Mouse (Mus musculus) forebrain, embryonic 10.5 days (tissue): ENCODE results near the gene Olfr599. TPM values are rescaled to one million over a fixed set of nuclear protein-coding genes. Genes with fewer than 3 reads are reported as not detected.
"Not testable (repeated sequence)": the region's sequence is repeated elsewhere in the genome, so short reads cannot be mapped to it uniquely, and the experiment has no call there.

Experiments
- DNase-seq: peaks from one replicate; pipeline ENCODE4 v3.0.0-alpha.2; 2017; ENCODE audit warnings: low spot score; ENCODE audit errors: extremely low spot score
- H3K27ac ChIP-seq: fragments of 300-500 bp; sonication (generic); 2 replicates; pipeline ENCODE4 v1.5.1; 2016; ENCODE audit warnings: mild to moderate bottlenecking
- H3K27me3 ChIP-seq: fragments of 300-500 bp; sonication (generic); 2 replicates; pipeline ENCODE4 v1.6.1; 2016; ENCODE audit warnings: mild to moderate bottlenecking; ENCODE audit not compliant: poor library complexity, severe bottlenecking
- H3K36me3 ChIP-seq: fragments of 300-500 bp; sonication (generic); replicated peaks from 2 replicates; pipeline ENCODE4 v1.6.1; 2016; ENCODE audit warnings: mild to moderate bottlenecking, moderate library complexity
- H3K4me1 ChIP-seq: fragments of 300-500 bp; sonication (generic); 2 replicates; pipeline ENCODE4 v1.6.1; 2016
- H3K4me3 ChIP-seq: fragments of 300-500 bp; sonication (generic); 2 replicates; pipeline ENCODE4 v1.5.1; 2016; ENCODE audit warnings: mild to moderate bottlenecking, moderate library complexity
- H3K9me3 ChIP-seq: fragments of 300-500 bp; sonication (generic); 2 replicates; pipeline ENCODE4 v1.6.1; 2016; ENCODE audit warnings: mild to moderate bottlenecking, moderate library complexity
- WGBS: fragments of 180-500 bp; shearing (Covaris S2); methylation state at CpG from one replicate; pipeline ENCODE4 v1.1.7; 2016; 5-methylcytosine and 5-hydroxymethylcytosine counted together
- polyA plus RNA-seq: library from polyadenylated mRNA; unstranded; fragments of >200 nt; fragmentation: Nextera tagmentation; extraction: Ambion mirVana; gene quantifications from 2 replicates; pipeline ENCODE4 v1.2.1, GENCODE M21; 2016

Gene Olfr599
- not detected in 2 replicates for polyA plus RNA-seq

GRCm38 (mm10) chr7:103335617-103336016 lies at the start of gene Olfr599:
Gene Olfr599, plus strand, starts transcription at chr7:103335917.
- Histone ChIP-seq H3K4me1 (no peaks in the 10 kb centered on the region), H3K36me3 (no peaks in the 10 kb centered on the region), H3K4me3 (no peak within 1 kb of the TSS), H3K9me3 (no peaks in the 10 kb centered on the region), H3K27ac (no peak within 1 kb of the TSS), H3K27me3 (no peaks in the 10 kb centered on the region)
- 86% methylated on average over 1 of the region's 1 CpGs for WGBS
- DNase-seq: no peak

GRCm38 (mm10) chr7:103305348-103305747 lies 30.4 kb upstream of the Olfr599 start, which contains the start of gene Olfr596:
Gene Olfr596, plus strand, starts transcription at chr7:103305648.
- 94% methylated on average over 2 of the region's 2 CpGs for WGBS
- H3K9me3 ChIP-seq, H3K4me3 ChIP-seq, H3K27me3 ChIP-seq, H3K36me3 ChIP-seq, H3K27ac ChIP-seq, H3K4me1 ChIP-seq, DNase-seq: not testable (repeated sequence)

GRCm38 (mm10) chr7:103316015-103316414 lies 19.7 kb upstream of the Olfr599 start, which contains the start of gene Olfr597:
Gene Olfr597, plus strand, starts transcription at chr7:103316315.
- H3K4me1 ChIP-seq, H3K4me3 ChIP-seq, H3K36me3 ChIP-seq, H3K27ac ChIP-seq, H3K27me3 ChIP-seq, DNase-seq, H3K9me3 ChIP-seq: not testable (repeated sequence)
- WGBS: 91% methylated on average over 2 of the region's 2 CpGs

- no peak for DNase-seq
- Histone ChIP-seq H3K27ac (no peak within 1 kb of the TSS), H3K4me3 (no peak within 1 kb of the TSS), H3K9me3 (no peaks in the 10 kb centered on the region), H3K27me3 (no peaks in the 10 kb centered on the region), H3K36me3 (no peaks in the 10 kb centered on the region), H3K4me1 (no peaks in the 10 kb centered on the region)
Measured at GRCm38 (mm10) chr7:103323268-103323667, 12.4 kb upstream of the Olfr599 start, which contains the start of gene Olfr598. Gene Olfr598, plus strand, starts transcription at chr7:103323568.

GRCm38 (mm10) chr7:103349569-103349968 lies 13.9 kb downstream of the Olfr599 start, which contains the start of gene Olfr600:
Gene Olfr600, minus strand, starts transcription at chr7:103349669.
- Histone ChIP-seq H3K36me3 (no peaks in the 10 kb centered on the region), H3K27me3 (no peaks in the 10 kb centered on the region), H3K9me3 (no peaks in the 10 kb centered on the region), H3K4me1 (no peaks in the 10 kb centered on the region), H3K4me3 (no peak within 1 kb of the TSS), H3K27ac (no peak within 1 kb of the TSS)
- no peak for DNase-seq

GRCm38 (mm10) chr7:103362555-103362954 lies 26.8 kb downstream of the Olfr599 start, which contains the start of gene Olfr601:
Gene Olfr601, minus strand, starts transcription at chr7:103362655.
- H3K4me1 ChIP-seq: no peaks in the 10 kb centered on the region
- H3K27ac ChIP-seq: no peak within 1 kb of the TSS
- 100% methylated on average over 1 of the region's 1 CpGs for WGBS
- DNase-seq: no peak
- H3K27me3 ChIP-seq: no peaks in the 10 kb centered on the region
- H3K9me3 ChIP-seq: no peaks in the 10 kb centered on the region
- no peak within 1 kb of the TSS for H3K4me3 ChIP-seq
- H3K36me3 ChIP-seq: no peaks in the 10 kb centered on the region

- Histone ChIP-seq H3K27ac (no peak within 1 kb of the TSS), H3K4me3 (no peak within 1 kb of the TSS)
- DNase-seq: no peak
Measured at GRCm38 (mm10) chr7:103386077-103386476, 50.4 kb downstream of the Olfr599 start, which contains the start of gene Olfr603. Gene Olfr603, minus strand, starts transcription at chr7:103386177.

More at GRCm38 (mm10) chr7:103386077-103386476, 50.4 kb downstream of the Olfr599 start, which contains the start of gene Olfr603:
- no peaks in the 10 kb centered on the region for H3K9me3 ChIP-seq
- no peaks in the 10 kb centered on the region for H3K27me3 ChIP-seq
- no peaks in the 10 kb centered on the region for H3K36me3 ChIP-seq
- H3K4me1 ChIP-seq: no peaks in the 10 kb centered on the region

Other genes with a start within 250 kb of the Olfr599 start
- not detected in 2 replicates for gene Olfr585, start 238.2 kb upstream of the Olfr599 start, polyA plus RNA-seq
- gene Olfr586, start 210.3 kb upstream of the Olfr599 start, polyA plus RNA-seq: not detected in 2 replicates
- not detected in 2 replicates for gene Olfr588-ps1, start 195.0 kb upstream of the Olfr599 start, polyA plus RNA-seq
- gene Olfr589, start 179.6 kb upstream of the Olfr599 start, polyA plus RNA-seq: not detected in 2 replicates
- not detected in 2 replicates for gene Olfr591, start 157.6 kb upstream of the Olfr599 start, polyA plus RNA-seq
- gene Olfr592, start 151.1 kb upstream of the Olfr599 start, polyA plus RNA-seq: not detected in 2 replicates
- gene Olfr593, start 124.1 kb upstream of the Olfr599 start, polyA plus RNA-seq: not detected in 2 replicates
- not detected in 2 replicates for gene Olfr594, start 118.9 kb upstream of the Olfr599 start, polyA plus RNA-seq
- gene Usp17ld, start 83.4 kb upstream of the Olfr599 start, polyA plus RNA-seq: not detected in 2 replicates
- not detected in 2 replicates for gene Olfr596, start 30.3 kb upstream of the Olfr599 start, polyA plus RNA-seq
- not detected in 2 replicates for gene Olfr597, start 19.6 kb upstream of the Olfr599 start, polyA plus RNA-seq
- not detected in 2 replicates for gene Olfr598, start 12.3 kb upstream of the Olfr599 start, polyA plus RNA-seq
- gene Olfr600, start 13.8 kb downstream of the Olfr599 start, polyA plus RNA-seq: not detected in 2 replicates
- gene Olfr601, start 26.7 kb downstream of the Olfr599 start, polyA plus RNA-seq: not detected in 2 replicates
- not detected in 2 replicates for gene Olfr603, start 50.3 kb downstream of the Olfr599 start, polyA plus RNA-seq
- gene Usp17lc, start 79.2 kb downstream of the Olfr599 start, polyA plus RNA-seq: not detected in 2 replicates
- not detected in 2 replicates for gene Olfr605, start 109.5 kb downstream of the Olfr599 start, polyA plus RNA-seq
- not detected in 2 replicates for gene Olfr606, start 113.1 kb downstream of the Olfr599 start, polyA plus RNA-seq
- gene Olfr607, start 128.2 kb downstream of the Olfr599 start, polyA plus RNA-seq: not detected in 2 replicates
- not detected in 2 replicates for gene Olfr608, start 134.0 kb downstream of the Olfr599 start, polyA plus RNA-seq
- not detected in 2 replicates for gene Olfr609, start 162.1 kb downstream of the Olfr599 start, polyA plus RNA-seq
- gene Olfr610, start 176.2 kb downstream of the Olfr599 start, polyA plus RNA-seq: not detected in 2 replicates
- gene Olfr611, start 184.9 kb downstream of the Olfr599 start, polyA plus RNA-seq: not detected in 2 replicates
- gene Olfr612, start 206.8 kb downstream of the Olfr599 start, polyA plus RNA-seq: not detected in 2 replicates
- gene Olfr613, start 212.2 kb downstream of the Olfr599 start, polyA plus RNA-seq: not detected in 2 replicates
- gene Olfr615, start 220.2 kb downstream of the Olfr599 start, polyA plus RNA-seq: not detected in 2 replicates
- gene Olfr616, start 233.2 kb downstream of the Olfr599 start, polyA plus RNA-seq: not detected in 2 replicates
- not detected in 2 replicates for gene Olfr617, start 237.1 kb downstream of the Olfr599 start, polyA plus RNA-seq